Mouse (Mus musculus) c-Kit-negative CD71-positive TER-119-positive erythroid progenitor cells, embryonic 14.5 days (primary cell): ENCODE data around the gene Sh3bgrl3.
"Not testable (repeated sequence)": the region's sequence is repeated elsewhere in the genome, so short reads cannot be mapped to it uniquely, and the experiment has no call there.

Source experiments
- DNase-seq: peaks from one replicate; pipeline ENCODE4 v3.0.0-alpha.2; 2013; ENCODE audit warnings: low read depth, low spot score

Sh3bgrl3 gene

DNA sequence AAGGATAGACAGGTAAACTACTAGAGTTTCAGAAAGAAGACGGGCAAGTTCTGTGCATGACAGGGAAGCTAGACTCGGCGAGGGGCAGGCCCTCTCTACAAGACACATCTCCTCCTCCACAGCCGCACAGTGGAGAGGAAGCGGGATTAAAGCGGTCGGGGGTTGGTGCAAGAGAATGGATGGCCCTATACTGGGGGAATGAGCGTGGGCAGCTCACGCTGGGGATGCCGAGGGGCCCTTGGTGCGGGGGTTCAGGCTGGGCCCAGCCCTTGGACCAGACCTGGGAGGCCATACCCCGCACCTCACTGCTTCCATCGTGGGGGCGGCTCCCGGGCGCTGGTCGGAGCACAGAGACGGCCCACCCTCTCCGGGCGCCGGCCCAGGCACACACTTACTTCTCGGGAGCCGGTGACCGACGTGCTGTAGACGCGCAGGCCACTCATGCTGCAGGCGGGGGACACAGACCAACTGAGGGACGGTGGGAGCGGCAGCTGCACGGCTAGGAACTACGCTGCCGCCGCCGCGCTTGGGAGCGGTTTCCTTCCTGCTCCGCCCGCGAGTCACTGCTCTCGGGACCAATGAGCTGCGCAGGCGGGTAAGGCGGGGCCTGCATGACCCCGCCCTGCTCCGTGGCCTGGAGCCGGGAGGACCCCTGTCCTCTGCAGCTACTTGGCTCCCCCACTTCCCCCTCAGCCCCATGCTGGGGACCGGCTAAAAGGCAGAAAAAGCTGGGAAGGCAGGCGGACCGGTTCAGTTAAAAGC is at the start of gene Sh3bgrl3:
Gene Sh3bgrl3 (minus strand): TSS at position 569 of the 762 bp plus-strand sequence.
- peak; percentile 60 for DNase-seq

DNA sequence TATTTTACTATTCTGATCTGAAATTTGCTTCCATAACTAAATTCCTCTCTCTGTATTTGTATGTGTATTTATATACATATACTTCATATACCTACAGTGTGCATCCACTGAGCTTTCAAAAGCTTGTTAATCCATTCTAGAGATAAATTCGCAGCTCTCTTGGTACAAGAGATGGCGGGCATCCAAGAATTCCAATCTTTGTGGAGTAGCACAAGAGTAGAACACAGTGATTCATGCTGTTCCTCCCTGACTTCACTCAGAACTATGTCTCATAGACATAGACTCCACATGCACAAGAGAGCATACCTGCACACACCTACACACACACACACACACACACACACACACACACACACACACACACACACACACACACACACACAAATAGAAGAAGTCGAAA is 43.8 kb upstream of the Sh3bgrl3 start:
- no peak for DNase-seq

DNA sequence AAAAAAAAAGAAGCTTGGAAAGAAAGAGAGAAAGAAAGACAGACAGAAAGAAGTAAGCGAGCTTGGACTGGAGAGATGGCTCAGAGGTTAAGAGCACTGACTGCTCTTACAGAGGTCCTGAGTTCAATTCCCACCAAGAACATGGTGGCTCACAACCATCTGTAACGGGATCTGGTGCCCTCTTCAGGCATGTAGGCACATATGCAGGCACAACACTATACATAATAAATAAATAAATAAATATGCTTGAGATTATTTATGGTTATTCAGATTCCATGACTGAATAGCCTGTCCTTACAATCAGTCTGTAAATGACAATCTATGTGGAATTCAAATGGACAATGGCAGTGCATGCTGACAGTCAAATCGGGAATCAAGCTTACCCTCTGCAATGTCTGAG is 38.3 kb upstream of the Sh3bgrl3 start:
- DNase-seq: no peak

DNA sequence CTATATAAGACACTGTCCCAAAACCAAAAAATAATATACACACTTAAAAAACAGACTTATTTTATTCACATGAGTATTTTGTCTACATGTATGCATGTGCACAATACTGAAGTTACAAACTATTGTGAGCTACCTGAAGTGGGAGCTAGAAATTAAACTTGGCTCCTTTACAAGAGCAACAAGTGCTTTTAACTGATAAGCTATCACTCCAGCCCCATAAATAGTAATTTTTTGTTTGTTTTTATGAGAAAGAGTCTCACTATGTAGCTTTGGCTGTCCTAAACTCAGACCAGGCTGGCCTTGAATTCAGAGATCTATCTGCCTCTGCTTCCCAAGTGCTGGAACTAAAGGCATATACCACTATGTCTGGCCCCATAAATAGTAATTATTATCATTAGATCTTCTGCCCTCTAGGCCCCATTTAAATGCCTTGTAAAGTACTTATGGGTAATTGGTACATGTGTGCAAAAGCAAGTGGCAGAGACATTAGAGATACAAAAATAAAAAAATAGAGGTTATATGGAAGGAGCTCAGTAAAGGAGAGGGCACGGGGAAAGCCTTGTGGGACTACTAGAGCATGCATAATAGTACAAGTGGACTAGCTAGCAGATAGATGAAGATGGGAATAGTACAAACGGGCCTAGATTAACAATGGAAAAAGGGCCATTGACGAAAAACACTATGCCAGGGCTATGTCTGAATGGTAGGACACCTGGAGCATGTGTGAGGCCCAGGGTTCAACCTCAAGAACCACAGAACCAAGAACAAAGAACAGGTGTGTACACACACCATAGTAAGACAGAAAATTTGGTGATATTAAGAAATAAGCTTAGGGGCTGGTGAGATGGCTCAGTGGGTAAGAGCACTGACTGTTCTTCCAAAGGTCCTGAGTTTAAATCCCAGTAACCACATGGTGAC is 37.2 kb upstream of the Sh3bgrl3 start:
- DNase-seq: no peak

DNA sequence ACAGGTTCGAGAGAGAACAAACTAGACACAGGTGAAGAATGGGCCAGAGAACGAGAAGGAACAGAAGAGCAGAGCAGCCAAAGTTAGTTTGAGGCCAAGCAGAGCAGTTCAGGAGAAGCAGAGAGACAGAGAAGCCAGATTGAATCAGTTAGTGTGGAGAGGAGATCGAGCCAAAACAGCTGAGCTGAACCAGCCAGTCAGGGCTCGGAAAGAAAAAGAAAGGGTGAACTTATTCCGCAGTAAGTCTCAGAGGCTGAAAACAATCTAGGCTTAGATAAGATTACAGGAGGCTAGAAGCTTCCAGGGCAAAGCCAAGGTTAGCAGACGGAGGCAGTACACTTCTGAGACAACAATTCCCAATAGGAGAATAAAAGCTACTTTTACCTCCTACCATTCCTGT is 36.4 kb upstream of the Sh3bgrl3 start:
- DNase-seq: no peak

DNA sequence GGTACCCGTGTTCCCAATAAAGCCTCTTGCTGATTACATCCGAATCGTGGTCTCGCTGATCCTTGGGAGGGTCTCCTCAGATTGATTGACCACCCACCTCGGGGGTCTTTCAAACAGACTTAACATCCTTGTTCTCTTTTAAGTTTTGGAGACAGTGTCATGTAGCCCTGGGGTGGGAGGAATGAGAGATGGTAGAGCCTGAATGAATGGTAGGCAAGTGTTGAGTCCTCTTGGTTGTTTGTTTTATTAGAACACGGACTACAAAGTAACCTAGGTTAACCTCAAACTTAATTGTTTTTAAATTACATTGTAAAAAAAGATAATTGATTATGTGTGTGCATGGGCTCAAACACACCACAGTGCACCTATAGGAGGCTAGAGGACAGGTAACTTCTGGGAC is 36.0 kb upstream of the Sh3bgrl3 start:
- DNase-seq: no peak

DNA sequence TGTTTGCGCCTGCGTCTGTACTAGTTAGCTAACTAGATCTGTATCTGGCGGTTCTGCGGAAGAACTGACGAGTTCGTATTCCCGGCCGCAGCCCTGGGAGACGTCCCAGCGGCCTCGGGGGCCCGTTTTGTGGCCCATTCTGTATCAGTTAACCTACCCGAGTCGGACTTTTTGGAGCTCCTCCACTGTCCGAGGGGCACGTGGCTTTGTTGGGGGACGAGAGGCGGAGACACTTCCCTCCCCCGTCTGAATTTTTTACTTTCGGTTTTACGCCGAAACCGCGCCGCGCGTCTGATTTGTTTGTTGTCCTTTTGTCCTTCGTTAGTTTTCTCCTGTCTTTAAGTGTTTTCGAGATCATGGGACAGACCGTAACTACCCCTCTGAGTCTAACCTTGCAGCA is 31.5 kb upstream of the Sh3bgrl3 start:
- DNase-seq: not testable (repeated sequence)

DNA sequence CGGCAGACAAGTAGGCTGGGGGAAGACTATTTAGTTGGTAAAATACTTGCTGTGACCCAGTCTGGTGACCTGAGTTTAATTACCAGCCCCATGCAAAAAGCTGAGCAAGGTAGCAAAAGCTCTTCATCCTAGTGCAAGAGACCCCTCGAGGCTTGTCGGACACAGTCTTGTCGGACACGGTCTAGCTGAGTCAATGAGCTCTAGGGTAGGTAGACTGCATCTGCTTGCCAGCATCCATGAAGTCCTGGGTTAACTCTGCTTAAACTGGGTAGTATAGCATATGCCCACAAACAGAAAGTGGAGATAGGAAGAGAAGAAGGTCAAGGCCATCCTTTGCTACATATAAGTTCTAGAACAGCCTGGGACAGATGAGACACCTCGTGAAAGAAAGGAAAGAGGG is 30.2 kb upstream of the Sh3bgrl3 start:
- DNase-seq: no peak

DNA sequence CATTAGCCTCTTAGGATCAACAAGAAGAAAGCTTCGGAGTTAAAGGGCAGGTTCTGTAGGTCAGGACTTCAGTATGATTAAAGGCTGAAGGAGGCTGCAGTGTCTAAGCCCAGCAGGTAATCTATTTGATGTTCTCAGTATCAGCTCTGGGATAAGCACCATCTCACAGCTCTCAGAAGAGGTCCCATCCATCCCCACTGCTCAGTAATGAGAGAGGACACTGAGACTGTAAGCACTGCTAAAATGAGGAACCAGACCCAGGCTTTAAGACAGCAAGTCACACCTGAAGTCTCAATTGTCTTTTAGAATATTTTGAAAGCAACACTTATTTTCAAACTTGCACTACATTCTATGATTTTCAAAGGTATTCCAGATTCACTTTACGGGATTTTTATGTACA is 29.0 kb upstream of the Sh3bgrl3 start:
- DNase-seq: no peak

DNA sequence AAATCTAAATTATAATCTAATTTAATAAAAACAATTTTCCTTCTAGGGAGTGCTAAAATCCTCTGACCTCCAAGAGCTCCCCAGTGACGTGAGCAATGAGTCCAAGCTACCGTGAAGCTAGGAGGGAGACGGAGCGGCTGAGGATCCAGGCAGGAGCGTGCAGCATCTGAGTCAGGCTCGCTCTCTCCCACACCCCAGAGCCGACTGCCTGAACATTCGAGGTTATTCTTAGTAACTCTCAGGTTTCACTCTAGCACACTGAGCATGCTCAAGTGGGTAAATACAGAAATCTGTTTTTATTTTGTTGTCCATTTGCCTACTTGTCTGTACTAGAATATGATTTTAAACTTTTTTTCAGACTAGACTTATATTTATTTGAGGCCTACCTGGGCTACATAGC is 28.2 kb upstream of the Sh3bgrl3 start:
- DNase-seq: no peak

DNA sequence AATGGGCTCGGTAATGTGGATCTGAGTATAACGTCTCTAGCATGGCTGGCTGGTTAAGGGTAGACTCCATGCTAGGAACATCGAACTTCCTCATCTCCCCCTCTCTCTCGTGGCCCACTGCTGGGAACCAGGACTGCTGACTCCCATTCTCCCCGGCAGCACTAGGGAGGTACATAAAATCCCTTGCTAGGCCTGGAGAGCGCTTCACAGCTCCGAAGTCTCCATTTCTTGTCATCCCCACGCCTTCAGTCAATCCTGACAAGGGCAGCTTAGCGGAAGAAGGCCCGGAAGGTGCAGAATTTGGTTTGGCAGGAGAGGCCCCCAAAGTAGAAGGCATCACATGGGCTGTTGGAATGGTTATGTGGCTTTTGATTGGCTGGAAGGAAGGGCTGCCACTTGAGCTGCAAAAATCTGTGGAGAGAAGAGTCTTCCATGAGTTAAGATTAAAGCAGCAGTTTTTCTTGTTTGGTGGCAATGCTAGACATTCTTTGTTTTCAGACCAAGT is 27.4 kb upstream of the Sh3bgrl3 start:
- DNase-seq: no peak

DNA sequence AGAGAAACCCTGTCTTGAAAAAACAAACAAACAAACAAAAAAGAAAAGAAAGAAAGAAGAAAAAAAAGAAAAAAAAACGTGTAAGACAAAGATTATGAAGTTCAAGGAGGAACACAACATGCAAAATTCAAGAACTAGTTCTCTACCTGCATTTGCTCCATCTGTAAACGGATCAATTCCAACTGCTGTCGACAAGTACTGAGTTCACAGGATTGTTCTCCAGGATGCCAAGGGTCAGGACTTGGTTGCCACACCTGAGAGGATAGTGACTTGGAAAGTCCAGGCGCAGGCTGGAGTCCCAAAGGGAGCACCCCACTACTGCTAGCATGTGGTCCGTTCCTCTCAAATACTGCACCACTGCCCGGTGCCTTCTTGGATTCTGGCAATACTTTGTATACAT is 26.9 kb upstream of the Sh3bgrl3 start:
- DNase-seq: no peak

DNA sequence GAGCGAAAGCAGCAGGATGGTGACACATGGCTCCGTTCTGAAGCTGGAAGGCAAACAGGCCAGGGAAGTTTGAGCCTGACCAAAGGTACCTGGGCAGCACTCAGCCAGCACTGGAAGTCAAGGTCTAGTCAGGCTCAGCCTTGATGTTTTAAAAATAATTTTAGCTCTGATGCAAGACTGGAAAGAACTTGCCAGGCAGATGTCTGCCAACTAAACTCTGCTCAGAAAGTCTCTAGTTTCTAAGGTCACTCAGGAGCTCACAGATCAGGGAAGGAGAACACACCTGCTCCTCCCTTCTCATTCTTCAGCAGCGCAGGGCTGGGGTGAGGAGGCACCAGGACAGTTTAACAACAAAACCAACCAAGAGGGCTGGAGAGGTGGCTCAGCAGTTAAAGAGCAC is 25.8 kb upstream of the Sh3bgrl3 start:
- no peak for DNase-seq

DNA sequence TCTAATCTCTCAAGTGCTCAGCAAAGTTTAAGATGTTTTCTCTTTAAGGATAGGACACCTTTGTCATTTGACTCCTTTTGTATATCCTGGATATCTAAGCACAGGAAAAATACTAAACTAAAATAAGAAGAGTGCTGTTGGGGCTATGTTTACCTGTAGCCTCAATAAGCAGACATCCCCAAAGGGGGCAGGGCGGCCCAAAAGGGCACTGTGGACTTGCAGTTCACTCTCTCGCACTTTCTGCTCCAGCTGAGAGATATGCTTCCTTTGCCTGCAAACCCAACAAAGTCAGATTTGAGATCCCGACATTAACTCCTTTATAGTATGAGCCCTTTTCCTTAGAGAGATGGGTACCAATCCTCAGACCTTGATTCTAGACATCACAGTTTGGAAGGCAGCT is 25.1 kb upstream of the Sh3bgrl3 start:
- no peak for DNase-seq

DNA sequence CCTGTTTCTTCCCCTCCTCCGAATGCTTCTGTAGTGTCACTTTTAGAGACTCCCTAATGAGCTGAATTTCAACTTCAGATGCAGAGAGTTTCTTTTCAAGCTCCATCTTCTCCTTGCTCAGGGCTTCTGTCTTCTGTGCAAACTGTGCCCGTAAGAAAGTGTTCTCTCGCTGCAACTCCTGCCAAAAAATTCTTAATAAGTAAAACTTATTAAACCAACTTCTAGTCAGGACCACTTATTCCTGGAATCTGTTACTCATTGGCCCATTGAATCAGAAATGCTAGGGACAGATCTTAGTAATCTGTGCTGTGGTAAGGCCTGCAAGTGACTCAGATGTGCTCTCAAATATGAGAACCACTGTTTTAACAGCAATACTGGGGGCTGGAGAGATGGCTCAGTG is 23.5 kb upstream of the Sh3bgrl3 start:
- DNase-seq: no peak

DNA sequence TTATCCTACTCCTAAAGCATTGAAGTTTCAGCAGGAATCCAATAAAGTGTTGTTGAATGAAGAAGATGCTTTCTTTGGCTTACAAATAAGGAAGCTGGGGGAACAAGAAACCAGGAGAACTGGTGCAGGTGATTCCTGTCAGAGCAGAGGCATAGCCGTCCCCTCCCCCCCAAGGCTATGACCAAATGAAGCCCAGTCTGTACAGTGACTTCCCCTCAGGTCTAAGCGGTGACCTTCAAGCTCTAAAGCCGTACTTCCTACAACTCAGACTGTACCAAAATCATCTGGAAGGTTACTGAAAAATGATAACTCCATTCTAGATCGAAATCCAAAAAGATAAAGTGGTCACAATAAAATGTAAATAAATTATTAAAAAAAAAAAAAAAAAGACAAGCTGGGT is 20.8 kb upstream of the Sh3bgrl3 start:
- no peak for DNase-seq

DNA sequence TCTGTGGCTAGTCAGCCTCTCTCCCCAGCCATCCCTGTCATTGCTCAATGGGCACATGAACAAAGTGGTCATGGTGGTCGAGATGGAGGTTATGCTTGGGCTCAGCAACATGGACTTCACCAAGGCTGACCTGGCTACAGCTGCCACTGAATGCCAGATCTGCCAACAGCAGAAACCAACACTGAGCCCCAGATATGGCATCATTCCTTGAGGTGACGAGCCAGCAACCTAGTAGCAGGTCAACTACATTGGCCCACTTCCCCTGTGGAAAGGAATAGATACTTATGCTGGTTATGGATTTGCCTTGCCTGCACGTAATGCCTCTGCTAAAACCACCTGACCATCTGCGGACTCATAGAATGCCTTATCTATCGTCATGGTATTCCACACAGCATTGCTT is 15.7 kb upstream of the Sh3bgrl3 start:
- not testable (repeated sequence) for DNase-seq

DNA sequence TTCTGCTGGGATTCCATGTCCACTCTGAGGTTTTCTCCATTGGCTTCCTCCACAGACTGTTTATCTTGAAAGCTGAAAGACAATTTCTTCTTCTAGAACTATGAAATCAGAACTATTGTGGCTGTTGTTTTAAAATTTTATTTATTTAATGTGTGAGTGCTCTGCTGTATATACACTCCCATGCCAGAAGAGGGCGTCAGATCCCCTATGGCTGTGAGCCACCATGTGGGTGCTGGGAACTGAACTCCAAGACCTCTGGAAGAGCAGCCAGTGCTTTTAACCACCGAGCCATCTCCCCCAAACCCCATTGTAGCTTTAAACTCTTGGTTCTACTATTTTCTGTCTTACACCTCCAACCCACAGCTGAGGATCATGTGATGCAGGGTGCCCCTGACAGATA is 10.3 kb upstream of the Sh3bgrl3 start:
- no peak for DNase-seq

DNA sequence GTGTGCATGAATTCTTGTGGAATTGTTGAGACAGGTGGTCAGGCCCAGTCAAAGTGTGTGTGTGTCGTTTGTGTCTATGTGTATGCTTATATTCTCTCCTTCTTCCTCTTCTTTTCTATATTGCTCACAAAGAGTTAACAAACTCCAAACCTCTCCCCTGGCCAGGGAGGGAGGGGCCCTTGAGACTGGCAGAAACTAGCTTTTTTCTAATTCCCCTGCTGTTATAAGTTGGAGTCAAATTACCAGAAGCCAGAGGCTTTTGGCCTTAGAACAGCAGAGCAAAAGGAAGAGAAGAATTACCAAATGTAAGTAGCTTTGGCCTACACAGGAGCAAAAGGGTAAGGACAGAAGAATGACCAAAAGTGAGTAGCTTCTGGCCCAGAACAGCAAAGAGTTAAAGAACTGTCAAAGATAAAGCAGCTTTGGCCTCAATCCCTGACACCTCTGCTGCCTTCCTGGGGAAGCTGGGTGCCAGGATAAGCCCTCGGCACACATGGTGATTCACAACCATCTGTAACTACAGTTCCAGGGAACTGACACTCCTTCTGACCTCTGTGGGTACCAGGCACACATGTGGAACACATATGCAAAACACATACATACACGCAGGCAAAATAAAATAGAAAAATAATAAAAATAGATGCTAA is 7.8 kb upstream of the Sh3bgrl3 start:
- no peak for DNase-seq

DNA sequence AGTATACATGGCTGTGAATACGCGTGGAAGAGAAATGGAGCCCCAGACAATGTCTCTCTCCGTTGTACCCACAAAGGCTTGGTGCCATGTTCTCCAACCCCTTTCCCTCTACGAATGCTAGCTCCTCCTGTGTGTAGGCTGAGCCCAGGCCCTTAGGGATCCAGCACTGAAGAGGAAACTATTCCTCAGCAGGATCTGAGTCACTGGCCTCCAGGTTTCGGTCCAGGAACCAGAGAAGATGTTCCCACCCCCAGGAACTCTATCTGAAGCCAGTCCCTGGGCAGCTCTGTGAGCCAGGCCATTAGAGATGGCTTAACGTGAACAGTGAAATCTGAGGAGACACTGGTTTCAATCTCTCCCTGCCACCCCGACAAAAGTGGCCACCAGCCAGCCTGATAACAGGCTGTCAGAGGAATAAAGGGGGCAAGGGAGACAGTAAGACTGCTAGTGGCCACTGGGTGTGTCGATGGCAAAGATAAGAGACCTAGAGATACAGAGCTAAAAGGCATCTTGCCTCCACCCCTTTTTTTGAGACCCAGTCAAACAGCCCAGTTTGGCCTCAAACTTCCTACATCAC is 4.0 kb upstream of the Sh3bgrl3 start:
- no peak for DNase-seq

DNA sequence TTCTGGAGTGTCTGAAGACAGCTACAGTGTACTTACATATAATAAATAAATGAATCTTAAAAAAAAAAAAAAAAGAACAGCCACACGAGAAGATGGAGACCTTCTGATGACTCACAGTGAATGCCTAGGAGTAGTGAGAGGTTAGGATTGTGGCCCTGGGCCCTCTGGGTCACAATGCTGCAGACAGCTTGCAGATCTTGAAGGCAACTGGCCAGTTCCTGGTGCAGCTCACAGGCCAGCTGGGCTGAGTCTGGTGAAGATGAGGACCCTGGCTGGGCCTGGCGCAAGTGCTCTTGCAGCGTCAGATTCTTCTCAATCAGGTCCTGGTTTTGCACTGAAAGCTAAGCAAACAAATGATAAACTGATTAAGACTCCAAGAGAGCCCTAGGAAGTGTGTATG is 3.5 kb upstream of the Sh3bgrl3 start:
- DNase-seq: no peak

DNA sequence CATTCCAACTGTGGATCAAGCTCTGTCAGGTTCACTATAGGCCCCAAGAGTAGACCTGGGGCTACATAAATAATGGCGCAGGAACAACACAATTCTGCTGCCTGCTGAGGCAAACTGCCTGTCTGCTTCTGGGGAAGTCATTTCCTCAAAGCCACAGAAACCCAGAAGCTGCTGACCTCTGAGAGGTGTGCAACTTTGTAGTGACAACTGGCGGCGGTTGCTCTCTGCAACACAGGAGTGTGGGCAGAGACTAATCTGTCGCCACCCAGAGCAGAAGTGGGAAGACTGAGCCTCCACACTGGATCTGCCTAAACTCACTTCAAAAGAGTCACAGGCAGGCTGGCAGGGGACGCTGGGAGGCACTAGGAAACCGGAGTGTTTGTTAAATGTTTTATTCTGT is 893 bp upstream of the Sh3bgrl3 start:
- no peak for DNase-seq
